Mouse (Mus musculus): ENCODE data around the gene Troap. TPM values are rescaled to one million over a fixed set of nuclear protein-coding genes. Genes with fewer than 3 reads are reported as not detected.
"Not testable (repeated sequence)": the region's sequence is repeated elsewhere in the genome, so short reads cannot be mapped to it uniquely, and the experiment has no call there.

Troap gene
- total RNA-seq, 2 experiments from 2014 or later, result 0.21 TPM; not detected in 1

DNA sequence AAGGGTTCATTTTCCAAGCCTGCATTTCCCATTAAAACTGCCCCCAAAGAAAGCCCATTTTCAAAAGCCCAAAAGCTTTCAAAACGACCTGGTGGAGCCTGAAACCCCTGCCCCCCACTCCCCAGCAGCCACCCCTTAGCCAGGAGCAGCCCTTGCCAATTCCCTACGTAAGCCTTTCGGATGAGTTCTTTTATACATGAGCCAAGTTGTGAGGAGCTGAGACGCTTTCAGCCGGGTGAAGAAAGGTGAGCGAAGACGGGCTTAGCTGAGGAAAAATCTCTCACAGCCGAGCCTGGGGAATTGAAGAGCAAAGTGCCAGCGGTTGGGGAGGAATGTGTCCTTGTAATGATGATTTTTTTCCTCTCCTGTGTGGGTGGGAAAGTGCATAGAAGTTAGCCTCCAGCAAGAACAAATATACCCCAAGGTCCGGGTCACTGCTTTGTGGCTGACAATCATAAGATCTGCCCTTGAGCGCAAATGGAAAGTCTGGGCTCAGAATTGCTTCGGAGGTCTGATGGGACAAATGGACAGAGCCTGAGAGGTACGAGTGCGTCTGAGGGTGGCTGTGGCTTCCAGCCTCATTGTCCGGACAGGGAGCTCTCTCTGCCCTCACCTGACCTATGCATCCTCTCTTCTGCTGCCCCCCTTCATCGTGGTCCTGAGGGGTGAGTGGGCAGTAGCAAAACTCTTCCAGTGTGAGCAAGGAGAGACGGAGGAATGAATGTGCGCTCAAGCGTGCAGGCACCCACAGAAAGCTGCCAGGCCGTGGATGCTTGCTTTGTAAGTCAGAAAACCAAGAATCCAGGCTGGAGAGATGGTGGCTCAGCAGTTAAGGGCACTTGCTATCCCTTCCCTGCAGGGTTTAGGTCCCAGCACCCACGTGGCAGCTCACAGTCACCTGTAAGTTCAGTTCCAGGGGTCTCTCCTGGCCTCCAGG, 33.2 kb upstream of the Troap start:
- DNase-seq (ENCODE audit: low spot score), result no peak

DNA sequence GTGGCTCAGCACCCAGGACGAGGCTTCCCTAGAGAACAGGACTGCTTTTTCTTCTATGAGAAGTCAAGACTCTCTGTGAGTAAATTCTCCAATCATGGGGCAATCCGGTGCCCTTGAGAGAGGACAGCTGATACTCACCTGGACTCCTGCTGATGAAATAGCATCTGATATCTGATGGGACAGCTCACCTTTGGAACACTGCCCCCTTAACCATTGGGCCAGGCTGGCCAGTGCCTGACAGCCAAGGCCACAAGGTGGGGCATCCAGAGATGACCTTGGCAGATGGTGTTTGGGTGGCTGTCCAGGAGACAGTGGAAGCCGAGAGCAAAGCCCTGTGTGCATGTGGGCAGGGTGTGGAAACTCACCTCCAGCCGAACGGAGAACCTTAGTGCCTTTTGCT, 32.0 kb upstream of the Troap start:
- no peak for DNase-seq (ENCODE audit: low spot score)

DNA sequence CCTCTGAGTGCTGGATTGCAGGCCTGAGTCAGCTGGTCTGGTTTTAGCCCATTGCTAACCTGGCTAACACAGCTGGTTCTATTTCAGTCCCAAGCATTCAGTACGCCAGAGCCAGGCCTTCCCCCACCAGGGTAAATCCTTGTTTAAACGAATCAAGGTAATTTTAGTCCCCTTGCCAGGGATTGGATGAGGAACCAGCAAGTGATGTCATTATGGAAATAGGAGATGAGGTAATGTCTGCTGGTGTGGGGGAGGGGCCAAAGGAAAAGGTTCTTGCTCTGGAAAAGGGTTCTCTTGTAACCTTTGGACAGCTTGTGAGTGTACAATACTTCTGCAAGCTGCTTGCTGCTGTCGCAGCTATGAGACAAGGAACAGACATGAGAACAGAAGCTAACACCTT, 29.5 kb upstream of the Troap start:
- no peak for DNase-seq (ENCODE audit: low spot score)

DNA sequence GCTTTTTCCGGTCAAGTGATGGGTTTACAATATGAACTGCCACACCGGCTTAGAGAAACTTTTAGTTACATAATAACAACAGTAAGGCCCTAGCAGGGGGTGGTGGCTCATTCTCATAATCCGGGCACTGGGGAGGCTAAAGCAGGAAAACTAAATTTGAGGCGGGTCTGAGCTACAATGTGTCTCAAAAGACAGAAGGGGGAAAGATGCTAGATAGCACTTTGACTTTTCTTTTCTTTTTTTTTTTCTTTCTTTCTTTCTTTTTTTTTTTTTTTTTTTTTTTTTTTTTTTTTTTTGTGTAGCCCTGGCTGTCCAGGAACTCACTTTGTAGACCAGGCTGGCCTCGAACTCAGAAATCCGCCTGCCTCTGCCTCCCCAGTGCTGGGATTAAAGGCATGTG, 28.6 kb upstream of the Troap start:
- DNase-seq (ENCODE audit: low spot score), result not testable (repeated sequence)

DNA sequence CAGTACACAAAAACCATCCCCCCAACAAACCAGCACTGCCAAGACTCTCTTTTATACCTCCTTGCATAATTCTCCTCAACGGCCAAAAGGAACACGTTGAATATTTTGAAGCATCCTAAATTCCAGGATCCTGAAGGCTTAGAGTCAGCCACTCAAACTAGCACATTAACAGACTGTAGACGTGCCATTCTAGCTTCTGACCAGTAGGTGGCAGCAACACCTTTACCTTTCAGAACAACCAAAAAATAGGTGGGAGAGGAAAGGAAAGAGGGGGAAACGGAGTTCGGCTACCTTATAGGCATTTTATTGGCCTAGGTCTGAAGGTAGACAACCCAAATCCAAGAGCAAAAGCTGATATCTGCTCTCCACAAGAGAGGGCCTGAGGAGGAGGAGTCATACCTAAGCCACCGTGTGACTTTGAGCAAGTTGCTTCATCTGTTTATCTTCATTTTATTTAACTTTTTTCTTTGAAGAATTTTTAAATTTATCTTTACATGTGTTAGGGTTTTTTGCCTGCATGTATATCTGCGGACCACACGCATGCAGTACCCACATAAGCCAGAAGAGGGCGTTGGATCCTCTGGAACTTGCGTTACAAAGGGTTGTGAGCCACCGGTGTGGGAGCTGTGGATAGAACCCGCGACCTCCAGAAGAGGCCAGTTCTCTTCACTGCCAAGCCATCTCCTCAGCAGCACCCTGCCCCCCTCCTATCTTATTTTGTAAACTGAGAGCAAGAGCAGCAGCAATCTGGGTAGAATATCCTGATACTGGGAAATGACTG, 24.7 kb upstream of the Troap start:
- DNase-seq (ENCODE audit: low spot score), result peak; percentile 57

DNA sequence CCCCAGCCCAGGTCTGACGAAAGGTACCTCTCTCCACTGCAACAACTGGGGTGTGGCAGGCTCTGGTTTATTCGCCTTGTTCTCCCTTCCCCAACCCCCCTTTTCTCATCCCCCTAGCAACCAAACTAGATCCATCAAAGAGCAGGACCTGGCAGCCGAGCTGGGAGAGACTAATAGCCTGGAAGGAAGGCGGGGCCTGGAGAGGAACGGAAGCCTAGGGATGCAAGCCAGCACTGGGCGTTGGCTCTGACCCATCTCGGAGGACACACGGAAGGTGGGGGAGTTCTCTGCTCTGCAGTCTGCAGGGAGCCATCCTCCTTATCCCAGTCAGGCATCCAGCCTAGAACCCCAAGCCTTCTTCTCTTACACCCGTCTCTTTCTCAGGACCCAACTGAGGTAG, 21.0 kb upstream of the Troap start:
- DNase-seq (ENCODE audit: low spot score), result no peak

DNA sequence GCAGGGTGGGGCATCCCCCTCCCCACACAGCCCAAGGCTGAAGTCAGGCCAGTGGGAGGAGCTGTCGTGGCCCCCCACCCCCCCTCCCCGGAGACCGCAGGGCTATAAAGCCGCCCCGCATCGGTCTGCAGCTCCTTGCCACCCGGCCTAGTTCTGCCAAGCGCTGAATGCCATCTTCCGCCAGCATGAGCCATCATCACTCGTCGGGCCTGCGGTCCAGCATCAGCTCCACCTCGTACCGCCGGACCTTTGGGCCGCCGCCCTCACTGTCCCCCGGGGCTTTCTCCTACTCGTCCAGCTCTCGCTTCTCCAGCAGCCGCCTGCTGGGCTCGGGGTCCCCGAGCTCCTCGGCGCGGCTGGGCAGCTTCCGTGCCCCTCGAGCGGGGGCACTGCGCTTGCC, 19.3 kb upstream of the Troap start, which contains the start of gene Prph:
TSS of gene Prph (plus strand) at position 135 of the 400 bp plus-strand sequence.
- DNase-seq (ENCODE audit: low spot score), result no peak

DNA sequence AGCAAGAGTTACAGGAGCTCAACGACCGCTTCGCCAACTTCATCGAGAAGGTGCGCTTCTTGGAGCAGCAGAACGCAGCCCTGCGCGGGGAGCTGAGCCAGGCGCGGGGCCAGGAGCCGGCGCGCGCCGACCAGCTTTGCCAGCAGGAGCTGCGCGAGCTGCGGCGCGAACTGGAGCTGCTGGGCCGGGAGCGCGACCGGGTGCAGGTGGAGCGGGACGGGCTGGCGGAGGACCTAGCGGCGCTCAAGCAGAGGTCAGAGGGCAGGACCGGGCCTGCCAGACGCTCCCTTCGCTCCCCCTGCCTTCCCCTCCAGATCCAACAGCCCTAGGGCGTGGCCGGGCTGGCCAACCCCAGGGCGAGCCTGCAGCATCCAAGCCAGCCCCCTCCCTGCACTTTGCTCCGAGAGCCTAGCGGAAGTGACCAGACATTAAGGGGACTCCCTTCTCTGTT, 18.8 kb upstream of the Troap start:
- DNase-seq (ENCODE audit: low spot score), result no peak

DNA sequence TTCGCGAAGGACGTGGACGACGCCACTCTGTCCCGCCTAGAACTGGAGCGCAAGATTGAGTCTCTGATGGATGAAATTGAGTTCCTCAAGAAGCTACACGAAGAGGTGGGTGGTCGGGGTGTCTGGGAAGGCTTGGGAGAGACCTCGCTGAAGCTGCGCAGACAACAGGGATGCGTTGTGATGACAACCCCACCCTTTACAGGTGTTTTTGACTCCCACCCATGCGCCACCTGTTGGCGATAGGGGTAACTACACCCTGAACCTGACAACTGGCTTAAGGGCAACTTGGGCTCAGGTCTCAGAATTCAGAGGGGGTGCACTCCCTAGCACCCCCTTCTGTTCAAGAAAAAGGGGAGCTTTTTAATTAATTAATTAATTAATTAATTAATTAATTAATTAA, 18.0 kb upstream of the Troap start:
- DNase-seq (ENCODE audit: low spot score), result no peak

DNA sequence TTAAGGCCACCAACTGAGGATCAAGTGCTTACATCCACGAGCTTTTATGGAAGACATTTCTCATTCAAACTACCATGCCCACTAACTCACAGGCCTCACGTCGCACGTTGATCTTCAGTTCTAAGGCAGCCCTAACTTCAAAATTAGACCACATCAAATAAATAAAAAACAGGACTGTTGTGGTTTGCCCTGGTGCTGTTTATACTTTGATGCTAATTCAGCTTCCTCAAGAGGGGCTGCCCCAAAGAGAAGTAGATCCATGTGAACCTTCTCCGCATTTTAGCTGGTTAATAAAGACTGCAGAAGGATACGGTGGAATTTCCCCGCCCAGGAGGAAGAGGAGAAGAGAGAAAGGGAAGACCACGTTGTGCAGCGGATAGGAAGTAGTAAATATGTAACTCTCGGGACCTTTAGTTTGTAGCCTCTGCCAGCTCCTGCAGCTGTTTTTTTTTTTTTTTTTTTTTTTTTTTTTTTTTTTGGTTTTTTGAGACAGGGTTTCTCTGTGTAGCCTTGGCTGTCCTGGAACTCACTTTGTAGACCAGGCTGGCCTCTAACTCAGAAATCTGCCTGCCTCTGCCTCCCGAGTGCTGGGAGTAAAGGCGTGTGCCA, 8.7 kb upstream of the Troap start:
- DNase-seq (ENCODE audit: low spot score), result no peak

DNA sequence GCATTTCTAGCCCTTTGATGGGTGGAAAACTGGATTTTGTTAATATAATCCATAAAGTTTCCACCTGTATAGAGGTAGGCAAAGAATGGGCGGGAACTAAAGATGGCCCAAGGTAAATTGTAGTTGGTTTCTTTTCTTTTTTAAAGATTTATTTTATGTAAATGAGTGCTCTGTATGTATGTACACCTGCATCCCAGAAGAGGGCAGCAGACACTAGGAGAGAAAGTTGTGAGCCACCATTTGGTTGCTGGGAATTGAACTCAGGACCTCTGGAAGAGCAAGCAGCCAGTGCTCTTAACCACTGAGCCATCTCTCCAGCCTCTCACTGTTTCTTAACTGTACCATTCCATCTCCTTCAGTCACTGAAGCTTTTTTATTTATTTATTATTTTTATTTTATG, 2.4 kb upstream of the Troap start:
- DNase-seq (ENCODE audit: low spot score), result no peak

DNA sequence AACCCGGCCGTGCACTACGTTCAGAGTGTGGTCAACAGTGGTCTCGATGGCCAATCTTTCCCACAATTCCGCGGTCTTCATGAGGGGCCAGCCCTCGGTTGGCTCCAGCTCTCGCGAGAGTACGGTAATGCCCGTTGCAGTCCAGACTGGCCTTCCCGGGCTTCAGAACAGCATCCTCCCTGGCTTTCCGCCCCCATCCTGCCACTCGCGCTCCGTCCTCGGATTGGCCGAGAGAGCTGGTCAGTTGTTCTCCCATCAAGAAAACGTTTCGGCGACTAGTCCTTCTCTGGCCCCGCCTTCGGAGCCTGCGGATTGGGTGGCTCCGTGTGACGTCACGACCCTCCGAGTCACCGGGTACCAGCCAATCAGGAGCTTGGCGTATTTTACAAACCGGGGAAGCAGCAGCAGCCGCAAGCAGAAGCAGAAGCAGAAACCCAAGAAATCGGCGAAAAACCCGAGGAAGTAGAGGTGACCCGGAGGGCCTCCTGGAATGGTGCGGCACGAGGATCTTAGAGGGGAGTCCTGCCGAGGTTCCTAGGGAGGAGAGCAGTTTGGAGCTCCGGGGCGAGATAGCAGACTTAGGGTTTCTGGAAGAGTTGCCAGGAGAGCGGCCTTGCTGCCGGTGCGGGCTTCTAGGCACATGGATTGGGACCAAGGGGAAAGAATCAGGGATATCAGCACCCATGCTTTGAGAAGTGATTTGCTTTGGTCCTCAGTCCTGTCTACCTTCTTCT, 392 bp downstream of the Troap start:
- DNase-seq (ENCODE audit: low spot score), result peak; percentile 97

DNA sequence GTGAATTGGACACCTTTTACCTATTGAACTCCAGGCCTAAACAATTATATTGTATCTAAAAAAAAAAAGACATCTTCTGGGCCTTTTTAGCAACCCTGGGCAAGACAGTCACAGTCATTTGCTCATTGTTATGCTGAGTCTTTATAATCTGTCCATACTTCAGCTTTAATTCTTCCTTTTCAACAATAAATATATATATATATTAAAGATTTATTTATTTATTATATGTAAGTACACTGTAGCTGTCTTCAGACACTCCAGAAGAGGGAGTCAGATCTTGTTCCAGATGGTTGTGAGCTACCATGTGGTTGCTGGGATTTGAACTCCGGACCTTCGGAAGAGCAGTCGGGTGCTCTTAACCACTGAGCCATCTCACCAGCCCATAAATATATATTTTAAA, 1.6 kb downstream of the Troap start:
- DNase-seq (ENCODE audit: low spot score), result not testable (repeated sequence)

DNA sequence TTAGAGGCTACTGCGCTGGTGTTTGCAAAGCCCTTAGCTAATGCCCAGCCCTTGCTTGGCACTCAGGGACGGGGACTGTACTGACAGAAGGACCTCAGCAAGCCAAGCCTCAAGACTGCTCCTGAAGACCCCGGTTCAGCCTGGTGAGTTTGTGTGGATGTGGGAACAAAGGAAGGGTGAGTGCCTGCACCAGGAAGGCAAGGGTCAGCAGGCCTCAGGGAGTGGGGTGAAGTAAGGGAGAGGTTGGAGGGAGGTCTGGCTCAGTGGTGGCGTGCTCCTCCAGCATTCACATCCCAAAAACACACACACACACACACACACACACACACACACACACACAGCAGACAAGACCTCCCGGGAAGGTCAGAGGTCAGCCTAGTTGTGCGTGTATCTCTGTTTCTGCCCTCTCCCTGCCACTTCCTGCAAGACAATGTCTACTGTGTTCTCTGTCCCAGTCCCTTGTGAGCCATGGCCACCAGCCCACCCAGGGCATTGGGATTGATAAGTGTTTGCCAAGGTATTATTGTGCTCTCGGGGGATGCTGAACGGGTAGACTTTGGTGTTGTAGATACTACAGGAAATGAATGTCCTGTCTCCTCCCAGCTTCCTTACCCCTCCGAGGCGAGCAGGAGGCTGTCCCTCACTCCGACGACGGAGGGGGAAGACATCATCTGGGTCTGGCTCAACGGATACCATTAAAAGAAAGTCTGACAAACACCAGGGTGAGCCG, 4.0 kb downstream of the Troap start:
- DNase-seq (ENCODE audit: low spot score), result no peak

DNA sequence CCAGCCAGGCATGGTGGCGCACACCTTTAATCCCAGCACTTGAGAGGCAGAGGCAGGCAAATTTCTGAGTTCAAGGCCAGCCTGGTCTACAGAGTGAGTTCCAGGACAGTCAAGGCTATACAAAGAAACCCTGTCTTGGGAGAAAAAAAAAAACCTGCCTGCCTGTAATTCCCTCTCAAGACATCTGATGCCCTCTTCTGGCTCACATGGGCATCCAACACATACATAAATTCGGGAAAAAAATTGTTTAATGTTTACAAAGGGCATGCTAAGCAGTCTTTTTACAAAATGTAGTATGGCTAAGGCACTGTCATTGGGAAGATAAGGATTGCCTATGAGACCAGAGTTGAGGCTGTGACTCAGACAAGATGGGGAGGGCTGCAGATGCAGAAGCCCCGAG, 5.4 kb downstream of the Troap start:
- DNase-seq (ENCODE audit: low spot score), result no peak

DNA sequence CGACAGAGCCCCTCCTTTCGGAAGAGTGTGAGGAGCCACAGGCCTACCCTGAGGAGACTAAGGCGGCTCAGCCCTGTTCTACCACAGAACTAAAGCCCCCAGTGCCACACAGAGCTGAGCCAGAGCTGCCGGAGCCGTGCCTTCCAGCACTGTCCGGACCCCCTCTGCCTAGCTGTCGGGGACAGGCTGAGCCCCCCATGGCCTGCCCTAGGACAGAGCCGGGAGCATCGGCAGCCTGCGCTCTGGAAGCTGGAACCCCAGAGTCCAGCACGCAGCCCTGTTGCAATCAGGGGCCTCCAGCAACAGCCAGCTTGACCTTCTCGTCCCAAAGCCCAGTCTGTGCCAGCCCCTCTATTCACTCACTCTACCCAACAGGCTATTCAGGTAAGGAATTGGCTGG, 7.9 kb downstream of the Troap start:
- no peak for DNase-seq (ENCODE audit: low spot score)

DNA sequence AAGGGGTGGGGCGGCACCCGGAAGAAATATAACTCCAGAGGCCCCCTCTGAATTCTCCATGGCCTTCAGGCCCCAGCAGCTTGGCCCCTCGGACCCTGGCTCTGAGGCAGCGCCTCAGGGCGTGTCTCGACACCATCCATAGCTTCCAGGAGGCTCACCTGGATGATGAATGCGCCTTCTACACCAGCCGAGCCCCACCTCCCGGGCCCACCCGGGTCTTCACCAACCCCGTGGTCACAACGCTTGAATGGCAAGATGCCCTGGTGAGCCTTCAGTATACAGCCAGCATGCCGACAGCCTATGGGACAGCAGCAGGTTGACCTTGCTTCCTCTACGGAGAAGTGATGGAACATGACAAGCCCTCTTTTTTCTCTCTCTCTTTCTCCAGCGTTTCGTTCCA, 8.5 kb downstream of the Troap start:
- DNase-seq (ENCODE audit: low spot score), result no peak

DNA sequence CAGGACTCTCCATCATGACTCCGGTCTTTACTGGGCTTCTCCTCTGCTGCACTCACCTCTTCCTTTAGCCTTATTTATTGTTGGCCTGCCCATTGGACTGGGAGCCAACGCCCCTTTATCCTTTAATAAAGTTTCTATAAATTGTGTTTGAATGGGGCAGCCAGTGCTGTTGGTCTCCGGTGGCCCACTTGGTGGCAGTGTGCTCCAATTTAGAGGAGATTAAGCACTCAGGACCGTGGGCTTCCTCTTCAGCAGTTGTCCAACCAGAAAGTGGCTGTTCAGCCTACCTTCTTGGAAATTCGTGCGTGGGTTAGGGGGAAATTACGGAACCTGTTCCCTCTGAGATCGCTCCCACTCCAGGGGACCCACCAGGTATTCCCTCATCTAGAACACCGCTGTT, 8.9 kb downstream of the Troap start:
- DNase-seq (ENCODE audit: low spot score), result no peak

DNA sequence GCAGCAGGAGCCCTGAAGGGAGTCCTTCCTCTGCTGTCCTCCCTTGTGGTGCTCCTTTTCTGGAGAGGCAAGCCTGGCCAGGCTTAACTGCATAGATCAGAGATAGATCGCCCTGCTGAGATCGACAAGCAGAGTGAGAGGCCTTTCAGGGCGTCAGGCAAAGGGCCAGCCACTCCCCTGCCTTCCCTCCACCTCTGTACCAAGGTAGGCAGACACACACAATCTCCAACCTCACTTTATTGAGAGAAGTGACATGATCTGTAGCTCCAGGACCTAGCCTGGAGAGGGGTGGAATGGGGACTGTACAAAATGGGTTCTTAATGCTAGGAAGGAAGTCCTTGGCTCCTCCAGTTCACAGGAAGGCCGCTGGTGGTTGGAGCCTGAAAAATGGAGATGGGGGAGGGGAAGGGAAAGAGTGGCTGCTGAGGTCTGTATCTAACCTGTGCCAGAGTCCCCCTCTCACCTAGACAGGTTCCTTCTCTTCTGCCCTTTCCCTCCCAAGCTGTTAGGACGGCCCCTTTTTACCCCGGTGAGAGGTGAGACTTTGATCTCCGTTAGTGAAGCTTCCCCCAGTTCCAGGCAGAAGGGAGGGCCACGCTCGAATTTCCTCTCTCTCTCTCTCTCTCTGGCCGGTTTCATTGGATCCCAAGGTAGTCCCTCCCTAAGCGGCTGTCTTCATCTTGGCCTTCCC, 9.6 kb downstream of the Troap start:
- no peak for DNase-seq (ENCODE audit: low spot score)

DNA sequence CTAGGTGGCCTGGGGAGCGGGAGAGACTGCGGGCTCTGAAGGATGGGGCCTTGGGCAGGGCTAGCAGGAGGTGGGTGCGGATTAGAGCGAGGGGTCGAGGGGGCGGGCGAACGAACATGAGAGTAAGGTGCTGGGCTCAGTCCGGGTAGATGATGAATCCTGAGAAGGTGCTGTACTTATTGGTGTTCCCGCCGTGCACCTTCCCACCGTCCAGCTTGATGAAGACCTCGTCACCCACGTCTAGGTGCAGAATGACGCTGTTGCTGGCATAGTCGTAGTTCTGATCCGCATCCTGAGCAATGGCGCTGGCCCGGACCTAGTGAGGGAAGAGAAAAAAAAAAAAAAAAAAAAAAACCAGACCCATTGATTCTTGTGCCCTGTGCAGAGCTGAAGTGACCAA, 10.2 kb downstream of the Troap start:
- no peak for DNase-seq (ENCODE audit: low spot score)

All from gastrocnemius, adult 18-20 months (tissue).